9 mouse cellular contexts compared by ENCODE assay signal in the genomic region with DNA sequence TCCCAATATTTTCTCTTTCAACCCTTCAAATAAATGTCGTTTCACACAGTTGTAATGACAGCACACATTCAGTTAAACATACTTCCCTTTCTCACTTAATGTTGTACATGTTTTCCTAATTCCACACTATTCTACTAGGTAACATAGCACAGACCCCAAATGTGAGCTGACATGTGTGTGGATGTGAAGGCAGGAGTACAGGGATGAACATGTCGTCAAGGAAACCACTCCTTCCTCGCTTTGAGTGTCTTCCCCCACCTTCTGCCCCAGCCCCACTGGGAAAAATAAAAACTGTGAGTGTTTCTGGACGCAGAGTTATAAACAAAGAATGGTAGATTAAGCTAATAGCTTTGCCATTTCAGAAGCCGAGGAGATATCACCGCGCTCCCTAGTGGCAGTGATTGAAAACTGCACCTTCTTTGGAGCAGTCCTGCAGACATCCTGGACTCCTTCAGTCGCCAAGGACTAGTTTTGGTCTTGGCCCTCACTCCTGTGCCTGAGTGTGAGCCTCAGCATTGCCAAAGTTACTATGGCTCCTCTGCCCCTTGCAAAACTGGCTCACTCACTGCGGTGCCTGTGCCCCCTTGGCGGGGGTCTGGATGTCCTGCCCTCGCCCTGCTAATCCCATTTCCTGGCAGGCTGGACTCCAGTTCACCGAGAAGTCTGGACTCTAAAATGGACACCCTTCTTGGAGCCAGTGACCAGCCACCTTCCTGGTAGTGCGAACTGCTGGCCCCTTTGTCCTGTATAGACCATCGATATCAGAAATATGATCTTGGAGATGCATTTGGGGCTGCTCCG. TPM values are rescaled to one million over a fixed set of nuclear protein-coding genes. Genes with fewer than 3 reads are reported as not detected.
DNase-seq lines count a peak whose midpoint lies in the region; ATAC-seq and TF ChIP-seq lines count a peak whose summit lies in the region.
"Had no signal": no experiment of that assay in that cellular context is flagged by ENCODE, and none has a peak within 500 bp of the region (broad histone marks: within the 10 kb centered on the region; RNA-seq: fewer than 3 reads in every experiment).

No protein-coding gene starts in this region.

- peak; percentile 60 for DNase-seq in G1E (ENCODE audit: low spot score)
- DNase-seq in cerebellum, postnatal 10 days, result peak; percentile 90 to 94
- peak; percentile 44 for DNase-seq in liver, embryonic 11.5 days (ENCODE audit: low spot score)
- peak; percentile 33 to 37 for DNase-seq in urinary bladder, postnatal 36 days (ENCODE audit: low spot score in 2 of 2)

- H3K36me3 ChIP-seq in intestine, postnatal 0 days (ENCODE audit: control insufficient read depth, insufficient read depth), result no peaks in the 10 kb centered on the region
- H3K36me3 ChIP-seq in intestine, embryonic 16.5 days (ENCODE audit: control insufficient read depth, insufficient read depth, low read length), result no peaks in the 10 kb centered on the region
- H3K36me3 ChIP-seq in G1E (replicated peaks), result no peaks in the 10 kb centered on the region
- no peaks in the 10 kb centered on the region for H3K36me3 ChIP-seq in liver, embryonic 11.5 days (ENCODE audit: control insufficient read depth, insufficient read depth, low read length)
- no peaks in the 10 kb centered on the region for H3K36me3 ChIP-seq in neural tube, embryonic 14.5 days (ENCODE audit: control insufficient read depth, insufficient read depth, low read length)

- H3K4me1 ChIP-seq in intestine, postnatal 0 days (replicated peaks; ENCODE audit: control insufficient read depth, insufficient read depth, low read length), result 0 out of 2 replicates have a peak, but pooled peaks cover 4% of the 10 kb centered on the region
- H3K4me1 ChIP-seq in intestine, embryonic 16.5 days (ENCODE audit: control insufficient read depth, insufficient read depth, low read length), result peaks cover 10% of the 10 kb centered on the region
- H3K4me1 ChIP-seq in G1E (ENCODE audit: insufficient read depth, low read depth, low read length), result peaks cover 56% of the 10 kb centered on the region
- H3K4me1 ChIP-seq in liver, embryonic 11.5 days (replicated peaks; ENCODE audit: control insufficient read depth, insufficient read depth, low read length), result peaks cover 30% of the 10 kb centered on the region
- no peaks in the 10 kb centered on the region for H3K4me1 ChIP-seq in neural tube, embryonic 14.5 days (ENCODE audit: control insufficient read depth, insufficient read depth, low read length)

- 0 out of 2 replicates have a peak, but pooled peaks have one; percentile 3 for ATAC-seq in intestine, postnatal 0 days
- no peak for ATAC-seq in intestine, embryonic 16.5 days
- no peak for ATAC-seq in G1E (ENCODE audit: extremely low read depth, insufficient number of reproducible peaks, low FRiP score, poor library complexity, severe bottlenecking)
- ATAC-seq in hematopoietic stem cell, adult 5-6 weeks (replicated peaks in 1 of 2; ENCODE audit: insufficient read depth in 1 of 2, low FRiP score in 2 of 2, low TSS enrichment in 1 of 2, low read depth in 1 of 2, poor library complexity in 2 of 2, severe bottlenecking in 2 of 2), result peak; percentile 47 to 84
- no peak for ATAC-seq in liver, embryonic 11.5 days (replicated peaks; ENCODE audit: low FRiP score)
- ATAC-seq in neural tube, embryonic 14.5 days (ENCODE audit: low read depth), result peak; percentile 46; the same call in 1 of the 2 replicates

- peak; percentile 82 for TF ChIP-seq CTCF in intestine, postnatal 0 days (IDR thresholded peaks at IDR 0.05; ENCODE audit: low read depth)
- peak; percentile 69; the same call in 1 of the 2 replicates for TF ChIP-seq CTCF in G1E (IDR thresholded peaks at IDR 0.05; ENCODE audit: low read depth, low read length)

- no peaks in the 10 kb centered on the region for H3K9me3 ChIP-seq in intestine, postnatal 0 days (ENCODE audit: control insufficient read depth)
- H3K9me3 ChIP-seq in intestine, embryonic 16.5 days (ENCODE audit: control insufficient read depth, low read length), result no peaks in the 10 kb centered on the region
- no peaks in the 10 kb centered on the region for H3K9me3 ChIP-seq in G1E (replicated peaks)
- no peaks in the 10 kb centered on the region for H3K9me3 ChIP-seq in liver, embryonic 11.5 days (ENCODE audit: control insufficient read depth, low read length)
- H3K9me3 ChIP-seq in neural tube, embryonic 14.5 days (ENCODE audit: control insufficient read depth, low read length), result no peaks in the 10 kb centered on the region

- no peak overlapping the region for H3K9ac ChIP-seq in intestine, postnatal 0 days (ENCODE audit: low read depth, low read length)
- H3K9ac ChIP-seq in intestine, embryonic 16.5 days (ENCODE audit: low read depth, low read length), result no peak overlapping the region
- H3K9ac ChIP-seq in liver, embryonic 11.5 days (ENCODE audit: low read depth, low read length), result no peak overlapping the region
- H3K9ac ChIP-seq in neural tube, embryonic 14.5 days (replicated peaks; ENCODE audit: low read depth, low read length), result no peak overlapping the region

- H3K4me2 ChIP-seq in intestine, postnatal 0 days (replicated peaks; ENCODE audit: low read depth), result no peak overlapping the region
- H3K4me2 ChIP-seq in intestine, embryonic 16.5 days (ENCODE audit: low read depth, low read length), result no peak overlapping the region
- H3K4me2 ChIP-seq in liver, embryonic 11.5 days, result no peak overlapping the region
- no peak overlapping the region for H3K4me2 ChIP-seq in neural tube, embryonic 14.5 days (ENCODE audit: low read depth, low read length)

- no peak overlapping the region for H3K4me3 ChIP-seq in intestine, postnatal 0 days (ENCODE audit: low read depth, low read length)
- no peak overlapping the region for H3K4me3 ChIP-seq in intestine, embryonic 16.5 days (ENCODE audit: low read length)
- H3K4me3 ChIP-seq in G1E (ENCODE audit: low read depth, low read length), result no peak overlapping the region
- no peak overlapping the region for H3K4me3 ChIP-seq in liver, embryonic 11.5 days (ENCODE audit: low read depth, low read length)
- no peak overlapping the region for H3K4me3 ChIP-seq in neural tube, embryonic 14.5 days (ENCODE audit: low read depth, low read length)

- H3K27me3 ChIP-seq in intestine, postnatal 0 days (replicated peaks; ENCODE audit: control insufficient read depth, insufficient read depth, low read length), result no peaks in the 10 kb centered on the region
- no peaks in the 10 kb centered on the region for H3K27me3 ChIP-seq in intestine, embryonic 16.5 days (replicated peaks; ENCODE audit: control insufficient read depth, insufficient read depth, low read length)
- 0 out of 2 replicates have a peak, but pooled peaks cover 1% of the 10 kb centered on the region for H3K27me3 ChIP-seq in G1E (ENCODE audit: insufficient read depth, low read length)
- H3K27me3 ChIP-seq in liver, embryonic 11.5 days (replicated peaks; ENCODE audit: control insufficient read depth, insufficient read depth, low read length), result no peaks in the 10 kb centered on the region
- no peaks in the 10 kb centered on the region for H3K27me3 ChIP-seq in neural tube, embryonic 14.5 days (ENCODE audit: control insufficient read depth, insufficient read depth, low read length)

- H3K27ac ChIP-seq in intestine, postnatal 0 days (ENCODE audit: low read depth, low read length), result no peak overlapping the region
- no peak overlapping the region for H3K27ac ChIP-seq in intestine, embryonic 16.5 days (ENCODE audit: low read length)
- no peak overlapping the region for H3K27ac ChIP-seq in liver, embryonic 11.5 days (ENCODE audit: low read depth, low read length)
- H3K27ac ChIP-seq in neural tube, embryonic 14.5 days (ENCODE audit: low read depth, low read length), result no peak overlapping the region
- H3K27ac ChIP-seq: macrophage had no signal

- 64% methylated on average over 15 of the region's 15 CpGs for WGBS in intestine, postnatal 0 days
- 58% methylated on average over 15 of the region's 15 CpGs for WGBS in intestine, embryonic 16.5 days
- WGBS in liver, embryonic 11.5 days, result 57% methylated on average over 15 of the region's 15 CpGs
- WGBS in neural tube, embryonic 14.5 days, result 51% methylated on average over 15 of the region's 15 CpGs

RNA-seq across cellular contexts. Expression of gene Lipc, which starts 22.0 kb away (rescaled TPM):
- 0.08 TPM in 1 of 2 replicates, not detected in the other for polyA plus RNA-seq in intestine, postnatal 0 days (2015; fragmentation: Nextera tagmentation; extraction: Ambion mirVana)
- 1.2 and 1.4 TPM in 2 replicates for polyA plus RNA-seq in intestine, embryonic 16.5 days (2015; fragmentation: Nextera tagmentation; extraction: Ambion mirVana)
- not detected in 2 replicates for total RNA-seq in G1E (2014; fragmentation: Nextera tagmentation)
- 0.11 and 0.52 TPM in 2 replicates for total RNA-seq in G1E (2017)
- polyA plus RNA-seq in G1E (2012), result not detected in 2 replicates
- 0.13 and 0.55 TPM in 2 replicates for total RNA-seq in hematopoietic stem cell, adult 5-6 weeks (2017)
- 15.0 and 16.7 TPM in 2 replicates for polyA plus RNA-seq in liver, embryonic 11.5 days (2014; fragmentation: Nextera tagmentation; extraction: Ambion mirVana)
- polyA plus RNA-seq in neural tube, embryonic 14.5 days (2014; fragmentation: Nextera tagmentation; extraction: Ambion mirVana), result 0.15 TPM in 2 replicates

Comparison
In these comparisons a context has a peak if more than half of its experiments do, and no peak if none do; other contexts are left out.
1. ATAC-seq: peak in intestine, postnatal 0 days (single experiment), hematopoietic stem cell, adult 5-6 weeks (2 of 2) and neural tube, embryonic 14.5 days (single experiment); none in intestine, embryonic 16.5 days (single experiment), G1E (single experiment) and liver, embryonic 11.5 days (single experiment).
2. DNase-seq: peak in every context shown above with its lines; median percentile 92 in cerebellum, postnatal 10 days; 60 in G1E; 44 in liver, embryonic 11.5 days; 35 in urinary bladder, postnatal 36 days.